Mouse (Mus musculus): ENCODE measurements around the gene Zfp658. TPM values are rescaled to one million over a fixed set of nuclear protein-coding genes. Genes with fewer than 3 reads are reported as not detected.

The Zfp658 gene
- 1 to 10 TPM in 1 of 2 experiments, under 1 TPM in 1; 0.70 to 1.1 TPM for total RNA-seq (2021)

- intact Hi-C loops (cut with DNase I): loop anchor here (2.0 to 10.0 kb wide), 2 partner anchors 17 to 267 kb away; partner anchors contain the start of gene Zfp719
- peak; percentile 73 for DNase-seq (ENCODE audit: low spot score)
Observed at GRCm38 (mm10) chr7:43562006-43562633, at the start of gene Zfp658. Gene Zfp658 (plus strand): TSS chr7:43562256.

- DNase-seq (ENCODE audit: low spot score): no peak
- intact Hi-C loops (cut with DNase I): no loop called here
Observed at GRCm38 (mm10) chr7:43512519-43512918, 49.5 kb upstream of the Zfp658 start.

- intact Hi-C loops (cut with DNase I): no loop called here
- no peak for DNase-seq (ENCODE audit: low spot score)
Observed at GRCm38 (mm10) chr7:43515076-43515475, 47.0 kb upstream of the Zfp658 start.

- no peak for DNase-seq (ENCODE audit: low spot score)
- intact Hi-C loops (cut with DNase I): no loop called here
Observed at GRCm38 (mm10) chr7:43518341-43518740, 43.7 kb upstream of the Zfp658 start.

GRCm38 (mm10) chr7:43522776-43523175 lies 39.3 kb upstream of the Zfp658 start:
- DNase-seq (ENCODE audit: low spot score): no peak
- intact Hi-C loops (cut with DNase I): no loop called here

GRCm38 (mm10) chr7:43525313-43525712 lies 36.7 kb upstream of the Zfp658 start:
- intact Hi-C loops (cut with DNase I): no loop called here
- no peak for DNase-seq (ENCODE audit: low spot score)

- DNase-seq (ENCODE audit: low spot score): no peak
- intact Hi-C loops (cut with DNase I): no loop called here
Observed at GRCm38 (mm10) chr7:43530216-43530785, 31.8 kb upstream of the Zfp658 start.

- no peak for DNase-seq (ENCODE audit: low spot score)
- intact Hi-C loops (cut with DNase I): no loop called here
Observed at GRCm38 (mm10) chr7:43532936-43533505, 29.0 kb upstream of the Zfp658 start.

- no peak for DNase-seq (ENCODE audit: low spot score)
- intact Hi-C loops (cut with DNase I): no loop called here
Observed at GRCm38 (mm10) chr7:43538524-43538923, 23.5 kb upstream of the Zfp658 start.

- intact Hi-C loops (cut with DNase I): no loop called here
- no peak for DNase-seq (ENCODE audit: low spot score)
Observed at GRCm38 (mm10) chr7:43544225-43544977, 17.7 kb upstream of the Zfp658 start, which contains the start of gene Cd33. Gene Cd33 (minus strand): TSS chr7:43544428.

- DNase-seq (ENCODE audit: low spot score): no peak
- intact Hi-C loops (cut with DNase I): no loop called here
Observed at GRCm38 (mm10) chr7:43545656-43546545, 16.2 kb upstream of the Zfp658 start.

- intact Hi-C loops (cut with DNase I): no loop called here
- no peak for DNase-seq (ENCODE audit: low spot score)
Observed at GRCm38 (mm10) chr7:43547666-43548065, 14.4 kb upstream of the Zfp658 start.

- intact Hi-C loops (cut with DNase I): no loop called here
- DNase-seq (ENCODE audit: low spot score): no peak
Observed at GRCm38 (mm10) chr7:43548206-43548605, 13.8 kb upstream of the Zfp658 start.

GRCm38 (mm10) chr7:43553153-43553552 lies 8.9 kb upstream of the Zfp658 start:
- DNase-seq (ENCODE audit: low spot score): no peak
- intact Hi-C loops (cut with DNase I): no loop called here

- peak; percentile 27 for DNase-seq (ENCODE audit: low spot score)
- intact Hi-C loops (cut with DNase I): no loop called here
Observed at GRCm38 (mm10) chr7:43554550-43554949, 7.5 kb upstream of the Zfp658 start.

- intact Hi-C loops (cut with DNase I): no loop called here
- DNase-seq (ENCODE audit: low spot score): no peak
Observed at GRCm38 (mm10) chr7:43555351-43555750, 6.7 kb upstream of the Zfp658 start.

- intact Hi-C loops (cut with DNase I): no loop called here
- DNase-seq (ENCODE audit: low spot score): no peak
Observed at GRCm38 (mm10) chr7:43556901-43557300, 5.2 kb upstream of the Zfp658 start.

GRCm38 (mm10) chr7:43562651-43563070 lies 605 bp downstream of the Zfp658 start:
- no peak for DNase-seq (ENCODE audit: low spot score)
- intact Hi-C loops (cut with DNase I): loop anchor here (2.0 to 10.0 kb wide), 2 partner anchors 16 to 268 kb away; partner anchors contain the start of gene Zfp719

- intact Hi-C loops (cut with DNase I): loop anchor here (2.0 to 10.0 kb wide), 2 partner anchors 16 to 268 kb away; partner anchors contain the start of gene Zfp719
Observed at GRCm38 (mm10) chr7:43563300-43563699, 1.2 kb downstream of the Zfp658 start.

More at GRCm38 (mm10) chr7:43563300-43563699, 1.2 kb downstream of the Zfp658 start:
- DNase-seq (ENCODE audit: low spot score): no peak
